ENCODE assay signal across 8 mouse cellular contexts in genomic region chr7:118243453-118244385, GRCm38 (mm10). TPM values are rescaled to one million over a fixed set of nuclear protein-coding genes. Genes with fewer than 3 reads are reported as not detected.
A peak's percentile ranks its signal among the peaks of the same experiment; 100 is the strongest.
DNase-seq lines count a peak whose midpoint lies in the region; ATAC-seq lines count a peak whose summit lies in the region.

Smg1 (minus strand) TSS chr7:118243670.

- H3K4me2 ChIP-seq in forebrain, embryonic 14.5 days (ENCODE audit: low read length), result peak within 1 kb of the TSS; percentile 59
- H3K4me2 ChIP-seq in neural tube, embryonic 15.5 days, result peak within 1 kb of the TSS; percentile 75

- H3K9me3 ChIP-seq in forebrain, embryonic 14.5 days (replicated peaks; ENCODE audit: control insufficient read depth, low read length), result no peaks in the 10 kb centered on the region
- no peaks in the 10 kb centered on the region for H3K9me3 ChIP-seq in neural tube, embryonic 15.5 days (replicated peaks)

- H3K27ac ChIP-seq in forebrain, embryonic 14.5 days (ENCODE audit: low read depth, low read length), result peak within 1 kb of the TSS; percentile 96
- peak within 1 kb of the TSS; percentile 94 for H3K27ac ChIP-seq in neural tube, embryonic 15.5 days (replicated peaks)

- intact Hi-C loops in heart, postnatal 14 days (cut with DNase I), result no loop called here

- peak within 1 kb of the TSS; percentile 91 for H3K4me3 ChIP-seq in forebrain, embryonic 14.5 days (ENCODE audit: low read depth, low read length)
- peak within 1 kb of the TSS; percentile 99 for H3K4me3 ChIP-seq in neural tube, embryonic 15.5 days (replicated peaks)

- peak; percentile 100 for DNase-seq in ES-CJ7 (ENCODE audit: low read depth, low spot score)
- DNase-seq in cerebellum, adult 11 months, result peak; percentile 98
- peak; percentile 97 for DNase-seq in forebrain, embryonic 14.5 days (ENCODE audit: low spot score)
- peak; percentile 98 for DNase-seq in heart, postnatal 14 days
- peak; percentile 98 for DNase-seq in layer of hippocampus, adult 11-12 months (ENCODE audit: low spot score)
- DNase-seq in lung, adult 18-20 months, result peak; percentile 99 to 100
- peak; percentile 99 for DNase-seq in testis, postnatal 14 days (ENCODE audit: low spot score)

- peak within 1 kb of the TSS; percentile 95 for H3K9ac ChIP-seq in forebrain, embryonic 14.5 days (ENCODE audit: low read length)
- peak within 1 kb of the TSS; percentile 97 for H3K9ac ChIP-seq in neural tube, embryonic 15.5 days (replicated peaks)

- no peaks in the 10 kb centered on the region for H3K27me3 ChIP-seq in forebrain, embryonic 14.5 days (replicated peaks; ENCODE audit: control insufficient read depth, insufficient read depth, low read length)
- no peaks in the 10 kb centered on the region for H3K27me3 ChIP-seq in neural tube, embryonic 15.5 days (replicated peaks)

- WGBS in forebrain, embryonic 14.5 days, result under 1% methylated on average over 74 of the region's 79 CpGs
- WGBS in neural tube, embryonic 15.5 days, result under 1% methylated on average over 63 of the region's 79 CpGs

- peak; percentile 93 for ATAC-seq in forebrain, embryonic 14.5 days
- peak; percentile 95 for ATAC-seq in neural tube, embryonic 15.5 days (ENCODE audit: low FRiP score)

- H3K4me1 ChIP-seq in forebrain, embryonic 14.5 days (ENCODE audit: control insufficient read depth, insufficient read depth, low read length), result peaks cover 10% of the 10 kb centered on the region
- H3K4me1 ChIP-seq in neural tube, embryonic 15.5 days, result peaks cover 21% of the 10 kb centered on the region

- H3K36me3 ChIP-seq in forebrain, embryonic 14.5 days (ENCODE audit: control insufficient read depth, insufficient read depth, low read length), result no peaks in the 10 kb centered on the region
- no peaks in the 10 kb centered on the region for H3K36me3 ChIP-seq in neural tube, embryonic 15.5 days

RNA-seq across cellular contexts. Expression of gene Smg1, which starts in this region (rescaled TPM):
- 14.5 and 25.7 TPM in 2 replicates for polyA plus RNA-seq in forebrain, embryonic 14.5 days (2014; fragmentation: Nextera tagmentation; extraction: Ambion mirVana)
- total RNA-seq in heart, postnatal 14 days (2021), result 10 to 100 TPM; 52.8 to 53.8 TPM
- polyA plus RNA-seq in neural tube, embryonic 15.5 days (2015; fragmentation: Nextera tagmentation; extraction: Ambion mirVana), result 18.1 and 19.4 TPM in 2 replicates

Comparison
In these comparisons a context has a peak if more than half of its experiments do, and no peak if none do; other contexts are left out.
1. Peak in every context shown above with its lines: DNase-seq, ATAC-seq, H3K4me3 ChIP-seq and H3K27ac ChIP-seq.